Mouse (Mus musculus) liver, postnatal 0 days (tissue): ENCODE results near the gene Ccnb2.

Source experiments
- CTCF ChIP-seq: sonication (generic); IDR thresholded peaks from 2 replicates; pipeline ENCODE4 v1.5.1; 2016; ENCODE audit warnings: antibody characterized with exemption, low read depth
- EP300 ChIP-seq: IDR thresholded peaks from 2 replicates; pipeline ENCODE4 v1.6.1; 2016; ENCODE audit warnings: antibody characterized with exemption, low read depth, mild to moderate bottlenecking

GRCm38 (mm10) chr9:70371638-70372037 is 49.7 kb downstream of the Ccnb2 start:
- TF ChIP-seq CTCF (no peak), EP300 (no peak)
